Mouse (Mus musculus): ENCODE data around the gene Cacng8.

DNA sequence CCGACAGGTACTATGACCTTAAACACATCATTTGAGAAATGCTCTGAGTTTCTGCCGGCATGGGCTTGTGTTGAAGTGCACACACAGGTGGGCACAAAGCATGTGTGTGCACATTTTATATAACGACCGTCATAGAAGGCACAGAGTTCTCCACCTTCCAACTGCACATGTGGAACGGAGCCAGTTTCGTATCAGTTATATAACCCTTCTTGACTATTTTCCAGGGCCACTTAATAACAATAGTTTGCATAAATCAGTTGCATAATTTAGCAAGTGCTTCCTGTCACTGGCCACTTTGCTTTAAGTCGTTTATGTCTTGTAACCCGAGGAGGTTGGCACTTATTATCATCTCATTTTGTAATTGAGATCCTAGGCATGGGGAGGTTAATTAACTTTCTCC is 16.7 kb upstream of the Cacng8 start:
- TF ChIP-seq CTCF (IDR thresholded peaks at IDR 0.05; ENCODE audit: extremely low read depth, insufficient read depth, insufficient read length, insufficient replicate concordance) (no peak), POLR2A (IDR thresholded peaks at IDR 0.05; ENCODE audit: low read depth, low read length) (no peak)
